Mouse (Mus musculus): ENCODE data around the gene Dok3. TPM values are rescaled to one million over a fixed set of nuclear protein-coding genes. Genes with fewer than 3 reads are reported as not detected.
"Not testable (repeated sequence)": the region's sequence is repeated elsewhere in the genome, so short reads cannot be mapped to it uniquely, and the experiment has no call there.

The Dok3 gene
- 2.3 TPM in 2 replicates for polyA plus RNA-seq (2012; rRNA removed)

DNA sequence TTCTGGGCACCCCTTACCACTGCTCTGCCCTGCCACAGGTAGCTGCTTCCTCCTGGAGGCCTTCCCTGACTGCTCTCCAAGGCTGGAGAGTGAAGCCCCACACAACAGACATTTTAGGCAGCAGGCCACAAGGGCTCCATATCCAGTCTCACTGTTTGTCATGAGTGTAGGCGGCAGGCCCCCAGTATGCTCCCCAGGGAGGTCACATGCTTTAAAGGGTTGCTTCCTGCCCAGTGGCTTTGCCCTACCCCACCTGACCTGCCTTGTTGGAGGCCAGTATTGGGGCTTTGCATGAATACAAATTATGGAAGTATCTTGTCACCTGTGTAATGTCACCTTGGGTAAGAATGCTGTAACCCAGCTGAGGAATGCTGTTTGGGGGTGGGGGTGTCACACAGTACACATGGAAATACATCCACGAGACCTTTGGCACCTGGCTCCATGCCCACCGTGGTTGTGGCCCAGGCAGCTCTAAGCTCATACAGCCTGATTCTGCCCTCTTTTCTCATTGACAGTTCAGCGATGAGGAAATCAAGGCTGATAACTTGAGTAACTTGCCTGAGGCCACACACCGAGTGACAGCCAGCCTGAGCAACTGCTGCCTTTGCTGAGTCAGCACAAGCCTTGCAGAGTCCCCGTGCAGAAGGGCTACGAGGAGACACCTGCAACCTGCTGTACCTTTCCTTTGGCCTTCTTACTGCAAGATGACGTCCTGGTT is at the start of gene Dok3:
Gene Dok3 (minus strand): TSS at position 99 of the 718 bp plus-strand sequence.
- TF ChIP-seq POLR2A (IDR thresholded peaks at IDR 0.05; ENCODE audit: control insufficient read depth, low read depth, low read length) (no peak), CTCF (IDR thresholded peaks at IDR 0.05; ENCODE audit: control insufficient read depth, insufficient read depth, insufficient replicate concordance, low read depth, low read length) (no peak)
- no peak within 1 kb of the TSS for H3K4me3 ChIP-seq (ENCODE audit: control insufficient read depth, low read depth, low read length)

DNA sequence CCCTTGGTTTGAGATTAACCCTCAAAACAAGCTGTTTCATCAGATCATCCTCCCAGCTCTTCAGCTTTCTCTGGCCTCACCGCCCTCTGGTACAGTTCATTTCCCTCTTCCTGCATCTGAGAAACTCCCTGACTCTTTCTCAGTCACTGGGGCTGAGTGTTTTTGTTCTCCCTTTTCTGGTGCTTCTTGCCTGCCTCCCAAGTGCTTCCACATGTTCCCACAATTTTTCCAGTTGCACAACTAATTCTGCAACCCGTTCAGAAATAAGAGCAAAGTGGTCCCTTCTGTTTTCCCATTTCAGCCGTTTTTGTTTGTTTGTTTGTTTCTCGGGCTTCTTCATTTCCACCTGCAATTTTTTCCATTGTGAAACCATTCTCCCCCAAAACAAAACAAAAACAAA is 49.0 kb upstream of the Dok3 start:
- Histone ChIP-seq H3K27ac (ENCODE audit: control insufficient read depth, insufficient read depth, low read depth, low read length) (no peak overlapping the region), H3K36me3 (ENCODE audit: control insufficient read depth, insufficient read depth, low read length) (no peaks in the 10 kb centered on the region), H3K4me1 (ENCODE audit: control insufficient read depth, insufficient read depth, low read length) (no peaks in the 10 kb centered on the region), H3K27me3 (ENCODE audit: control insufficient read depth, insufficient read depth, low read length) (no peaks in the 10 kb centered on the region), H3K4me3 (ENCODE audit: control insufficient read depth, low read depth, low read length) (no peak overlapping the region)
- TF ChIP-seq POLR2A (IDR thresholded peaks at IDR 0.05; ENCODE audit: control insufficient read depth, low read depth, low read length) (no peak), CTCF (IDR thresholded peaks at IDR 0.05; ENCODE audit: control insufficient read depth, insufficient read depth, insufficient replicate concordance, low read depth, low read length) (no peak)

More for the DNA sequence above, at the start of gene Dok3:
- no peaks in the 10 kb centered on the region for H3K4me1 ChIP-seq (ENCODE audit: control insufficient read depth, insufficient read depth, low read length)
- H3K36me3 ChIP-seq (ENCODE audit: control insufficient read depth, insufficient read depth, low read length), result peaks cover 3% of the 10 kb centered on the region
- H3K27me3 ChIP-seq (ENCODE audit: control insufficient read depth, insufficient read depth, low read length), result no peaks in the 10 kb centered on the region
- H3K27ac ChIP-seq (ENCODE audit: control insufficient read depth, insufficient read depth, low read depth, low read length), result no peak within 1 kb of the TSS

DNA sequence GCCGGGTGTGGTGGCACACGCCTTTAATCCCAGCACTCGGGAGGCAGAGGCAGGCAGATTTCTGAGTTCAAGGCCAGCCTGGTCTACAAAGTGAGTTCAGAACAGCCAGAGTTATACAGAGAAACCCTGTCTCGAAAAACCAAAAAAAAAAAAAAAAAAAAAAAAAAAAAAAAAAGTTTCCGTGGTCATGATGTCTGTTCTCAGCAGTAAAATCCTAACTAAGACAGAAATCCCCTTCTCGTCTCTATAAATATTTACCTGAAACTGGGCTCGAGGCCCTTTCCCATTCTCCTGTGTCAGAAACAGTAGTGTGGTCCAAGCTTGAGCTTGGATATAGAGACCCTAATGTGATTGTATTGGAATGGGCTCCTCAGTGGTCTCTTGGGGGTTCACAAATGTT is 47.8 kb upstream of the Dok3 start:
- not testable (repeated sequence) for H3K27me3 ChIP-seq (ENCODE audit: control insufficient read depth, insufficient read depth, low read length); H3K4me1 ChIP-seq (ENCODE audit: control insufficient read depth, insufficient read depth, low read length); H3K4me3 ChIP-seq (ENCODE audit: control insufficient read depth, low read depth, low read length); H3K36me3 ChIP-seq (ENCODE audit: control insufficient read depth, insufficient read depth, low read length); H3K27ac ChIP-seq (ENCODE audit: control insufficient read depth, insufficient read depth, low read depth, low read length)

DNA sequence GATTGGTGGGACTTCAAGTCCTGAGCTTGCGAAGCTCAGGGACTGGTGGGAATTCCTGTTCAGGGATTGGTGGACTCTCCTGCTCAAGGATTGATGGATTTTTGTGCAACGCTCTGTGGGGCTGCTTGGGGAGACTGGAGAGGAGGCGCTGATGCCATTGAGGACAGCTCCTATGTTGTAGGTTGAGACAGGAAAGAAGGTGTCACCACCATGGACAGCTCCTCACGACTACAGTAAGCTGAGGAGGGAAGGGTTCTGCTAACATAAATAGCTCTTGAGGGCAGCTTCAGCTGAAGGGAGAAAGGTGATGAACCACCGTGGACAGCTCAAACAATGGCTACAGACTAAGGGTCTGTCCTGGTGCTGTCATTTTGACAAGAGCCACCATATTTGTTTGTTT is 46.8 kb upstream of the Dok3 start:
- Histone ChIP-seq H3K4me3 (ENCODE audit: control insufficient read depth, low read depth, low read length) (no peak overlapping the region), H3K27me3 (ENCODE audit: control insufficient read depth, insufficient read depth, low read length) (no peaks in the 10 kb centered on the region)
- no peak for TF ChIP-seq POLR2A (IDR thresholded peaks at IDR 0.05; ENCODE audit: control insufficient read depth, low read depth, low read length)

DNA sequence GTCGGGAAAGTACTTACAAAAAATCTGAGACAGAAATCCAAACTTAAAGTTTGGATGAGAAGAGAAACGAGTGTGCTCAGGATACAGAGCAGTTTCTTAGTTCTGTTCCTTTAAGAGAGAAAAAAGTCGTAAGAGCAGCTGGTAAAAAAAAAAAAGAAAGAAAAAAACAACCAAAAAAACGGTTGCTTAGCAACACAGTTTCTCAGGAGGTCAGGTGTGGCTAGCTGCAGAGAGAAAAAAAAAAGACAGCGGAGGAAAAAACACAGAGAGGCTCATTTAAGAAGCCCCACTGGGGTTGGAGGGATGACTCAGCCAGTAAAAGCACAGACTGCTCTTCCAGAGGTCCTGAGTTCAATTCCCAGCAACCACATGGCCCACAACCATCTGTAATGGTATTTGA is 45.2 kb upstream of the Dok3 start:
- Histone ChIP-seq H3K27ac (ENCODE audit: control insufficient read depth, insufficient read depth, low read depth, low read length) (no peak overlapping the region), H3K36me3 (ENCODE audit: control insufficient read depth, insufficient read depth, low read length) (no peaks in the 10 kb centered on the region), H3K4me1 (ENCODE audit: control insufficient read depth, insufficient read depth, low read length) (peaks cover 8% of the 10 kb centered on the region), H3K4me3 (ENCODE audit: control insufficient read depth, low read depth, low read length) (no peak overlapping the region), H3K27me3 (ENCODE audit: control insufficient read depth, insufficient read depth, low read length) (no peaks in the 10 kb centered on the region)
- TF ChIP-seq CTCF (IDR thresholded peaks at IDR 0.05; ENCODE audit: control insufficient read depth, insufficient read depth, insufficient replicate concordance, low read depth, low read length) (no peak), POLR2A (IDR thresholded peaks at IDR 0.05; ENCODE audit: control insufficient read depth, low read depth, low read length) (no peak)

More for the DNA sequence above, 46.8 kb upstream of the Dok3 start:
- no peaks in the 10 kb centered on the region for H3K36me3 ChIP-seq (ENCODE audit: control insufficient read depth, insufficient read depth, low read length)
- H3K27ac ChIP-seq (ENCODE audit: control insufficient read depth, insufficient read depth, low read depth, low read length), result no peak overlapping the region
- H3K4me1 ChIP-seq (ENCODE audit: control insufficient read depth, insufficient read depth, low read length), result peaks cover 3% of the 10 kb centered on the region

DNA sequence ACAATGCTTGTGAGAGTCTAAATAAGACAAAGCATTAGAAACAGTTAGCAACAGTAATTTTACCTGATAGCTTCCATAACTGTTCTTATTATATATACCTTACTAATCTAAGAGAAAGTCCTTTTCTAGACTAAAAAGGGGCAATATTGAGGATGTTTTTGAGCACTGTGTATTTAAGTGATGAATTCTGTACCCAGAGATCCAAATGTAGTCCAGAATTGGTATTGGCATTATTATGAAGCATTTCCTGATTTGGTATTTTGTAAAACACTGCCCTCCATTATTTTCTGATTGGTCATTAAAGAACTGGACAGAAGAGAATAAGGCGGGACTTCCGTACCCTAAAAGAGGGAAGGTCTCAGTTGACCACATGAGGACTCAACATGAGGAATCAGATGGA is 44.3 kb upstream of the Dok3 start, which contains the start of gene Tmed9:
Gene Tmed9 (plus strand): TSS at position 301 of the 400 bp plus-strand sequence.
- H3K4me1 ChIP-seq (ENCODE audit: control insufficient read depth, insufficient read depth, low read length), result peaks cover 8% of the 10 kb centered on the region
- no peak within 1 kb of the TSS for H3K4me3 ChIP-seq (ENCODE audit: control insufficient read depth, low read depth, low read length)
- H3K27me3 ChIP-seq (ENCODE audit: control insufficient read depth, insufficient read depth, low read length), result no peaks in the 10 kb centered on the region
- no peak within 1 kb of the TSS for H3K27ac ChIP-seq (ENCODE audit: control insufficient read depth, insufficient read depth, low read depth, low read length)
- no peaks in the 10 kb centered on the region for H3K36me3 ChIP-seq (ENCODE audit: control insufficient read depth, insufficient read depth, low read length)
- TF ChIP-seq POLR2A (IDR thresholded peaks at IDR 0.05; ENCODE audit: control insufficient read depth, low read depth, low read length) (no peak), CTCF (IDR thresholded peaks at IDR 0.05; ENCODE audit: control insufficient read depth, insufficient read depth, insufficient replicate concordance, low read depth, low read length) (no peak)

DNA sequence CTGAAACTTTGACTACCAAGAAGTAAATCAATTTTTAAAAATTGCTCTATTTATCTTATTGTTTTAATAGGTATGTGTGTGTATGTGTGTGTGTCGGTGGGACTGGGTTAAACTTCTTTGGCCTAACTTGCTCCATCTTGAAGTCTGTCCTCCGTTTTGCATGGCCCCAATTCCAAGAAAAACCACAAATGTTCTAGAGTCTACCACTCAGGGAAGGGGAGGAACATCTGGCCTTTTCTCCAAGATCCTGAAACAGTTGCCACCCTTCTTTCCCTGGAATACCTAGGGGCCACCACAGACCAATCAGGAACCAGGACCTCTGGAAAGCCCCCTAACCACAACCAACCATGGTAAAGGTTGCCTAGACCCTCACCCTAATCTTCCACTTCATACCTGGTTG is 42.9 kb upstream of the Dok3 start:
- Histone ChIP-seq H3K36me3 (ENCODE audit: control insufficient read depth, insufficient read depth, low read length) (no peaks in the 10 kb centered on the region), H3K27me3 (ENCODE audit: control insufficient read depth, insufficient read depth, low read length) (no peaks in the 10 kb centered on the region), H3K27ac (ENCODE audit: control insufficient read depth, insufficient read depth, low read depth, low read length) (no peak overlapping the region), H3K4me3 (ENCODE audit: control insufficient read depth, low read depth, low read length) (no peak overlapping the region), H3K4me1 (ENCODE audit: control insufficient read depth, insufficient read depth, low read length) (peaks cover 8% of the 10 kb centered on the region)
- TF ChIP-seq CTCF (IDR thresholded peaks at IDR 0.05; ENCODE audit: control insufficient read depth, insufficient read depth, insufficient replicate concordance, low read depth, low read length) (no peak), POLR2A (IDR thresholded peaks at IDR 0.05; ENCODE audit: control insufficient read depth, low read depth, low read length) (no peak)

Data from testis, adult 2 months (tissue).